Mouse (Mus musculus) lung, adult 2 months (tissue): Measurements from ENCODE around the gene Ipo5. TPM values are rescaled to one million over a fixed set of nuclear protein-coding genes. Genes with fewer than 3 reads are reported as not detected.

Experiments
- DNase-seq: peaks from one replicate; pipeline ENCODE4 v3.0.0; 2022
- H3K4me1 ChIP-seq: fragments of 200-500 bp; 2 replicates; pipeline ENCODE4 v1.6.1; 2011; ENCODE audit warnings: low read length; ENCODE audit not compliant: control insufficient read depth, insufficient read depth
- H3K4me3 ChIP-seq: fragments of 200-500 bp; replicated peaks from 2 replicates; pipeline ENCODE3; 2011; ENCODE audit warnings: low read depth, mild to moderate bottlenecking, control low read depth, low read length; ENCODE audit errors: extremely low read depth
- CTCF ChIP-seq: fragments of 200-500 bp; IDR thresholded peaks from 2 replicates; pipeline ENCODE4 v1.5.1; 2011; ENCODE audit warnings: mild to moderate bottlenecking, low read length, control low read depth; ENCODE audit not compliant: insufficient read depth
- POLR2A ChIP-seq: fragments of 200-500 bp; IDR thresholded peaks from 2 replicates; pipeline ENCODE4 v1.6.1; 2011; ENCODE audit warnings: low read depth, mild to moderate bottlenecking, control low read depth, low read length, borderline replicate concordance; ENCODE audit errors: extremely low read depth
- WGBS: fragments of 180-500 bp; shearing (Covaris S2); methylation state at CpG from one replicate; pipeline ENCODE4 v1.1.7; 2018; 5-methylcytosine and 5-hydroxymethylcytosine counted together
- polyA plus RNA-seq: library from polyadenylated mRNA; depleted of rRNA; stranded (reverse); fragments of >200 nt; gene quantifications from 2 replicates; pipeline ENCODE4 v1.2.3, GENCODE M21; 2012

Ipo5 gene
- polyA plus RNA-seq, 1 experiment, result 17.8 TPM

GRCm38 (mm10) chr14:120912090-120912710 is 1.2 kb downstream of the Ipo5 start:
- WGBS, result 19% methylated on average over 11 of the region's 11 CpGs
- H3K4me3 ChIP-seq, result peak overlapping the region; percentile 91
- TF ChIP-seq POLR2A (no peak), CTCF (no peak)

DNA sequence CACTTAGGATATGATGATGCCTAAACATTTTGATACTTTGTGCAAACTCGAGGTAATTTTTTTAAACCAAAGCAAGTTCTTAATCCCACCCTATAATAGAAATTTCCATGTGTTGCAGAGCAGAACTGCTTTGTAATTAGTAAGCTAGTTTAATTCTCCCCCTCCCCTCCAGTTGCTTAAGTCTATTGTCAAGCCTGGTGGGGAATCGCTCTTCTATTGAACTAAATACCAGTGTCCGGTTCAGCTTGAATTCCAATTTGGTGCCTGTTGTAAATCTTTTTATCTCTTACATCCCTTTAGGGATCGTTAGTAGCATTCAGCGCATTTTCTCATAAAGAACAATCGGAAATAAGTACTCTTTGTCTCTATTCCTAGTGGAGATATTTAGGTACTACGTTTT is 1.9 kb downstream of the Ipo5 start:
- no peak overlapping the region for H3K4me3 ChIP-seq
- TF ChIP-seq CTCF, result no peak
- no peak for TF ChIP-seq POLR2A
- WGBS, result 60% methylated on average over 7 of the region's 7 CpGs
- DNase-seq, result no peak
- peaks cover 2% of the 10 kb centered on the region; the same call in 1 of the 2 replicates for H3K4me1 ChIP-seq

More at GRCm38 (mm10) chr14:120912090-120912710, 1.2 kb downstream of the Ipo5 start:
- peaks cover 2% of the 10 kb centered on the region; the same call in 1 of the 2 replicates for H3K4me1 ChIP-seq
- DNase-seq, result no peak

GRCm38 (mm10) chr14:120921805-120922204 is 10.8 kb downstream of the Ipo5 start:
- no peaks in the 10 kb centered on the region for H3K4me1 ChIP-seq
- no peak overlapping the region for H3K4me3 ChIP-seq
- WGBS, result 70% methylated on average over 4 of the region's 4 CpGs
- DNase-seq, result no peak
- TF ChIP-seq POLR2A, result no peak
- TF ChIP-seq CTCF, result no peak

GRCm38 (mm10) chr14:120924044-120924443 is 13.0 kb downstream of the Ipo5 start:
- DNase-seq, result no peak
- Histone ChIP-seq H3K4me1 (no peaks in the 10 kb centered on the region), H3K4me3 (no peak overlapping the region)
- TF ChIP-seq CTCF, result no peak
- TF ChIP-seq POLR2A, result no peak
- 90% methylated on average over 4 of the region's 4 CpGs for WGBS

DNA sequence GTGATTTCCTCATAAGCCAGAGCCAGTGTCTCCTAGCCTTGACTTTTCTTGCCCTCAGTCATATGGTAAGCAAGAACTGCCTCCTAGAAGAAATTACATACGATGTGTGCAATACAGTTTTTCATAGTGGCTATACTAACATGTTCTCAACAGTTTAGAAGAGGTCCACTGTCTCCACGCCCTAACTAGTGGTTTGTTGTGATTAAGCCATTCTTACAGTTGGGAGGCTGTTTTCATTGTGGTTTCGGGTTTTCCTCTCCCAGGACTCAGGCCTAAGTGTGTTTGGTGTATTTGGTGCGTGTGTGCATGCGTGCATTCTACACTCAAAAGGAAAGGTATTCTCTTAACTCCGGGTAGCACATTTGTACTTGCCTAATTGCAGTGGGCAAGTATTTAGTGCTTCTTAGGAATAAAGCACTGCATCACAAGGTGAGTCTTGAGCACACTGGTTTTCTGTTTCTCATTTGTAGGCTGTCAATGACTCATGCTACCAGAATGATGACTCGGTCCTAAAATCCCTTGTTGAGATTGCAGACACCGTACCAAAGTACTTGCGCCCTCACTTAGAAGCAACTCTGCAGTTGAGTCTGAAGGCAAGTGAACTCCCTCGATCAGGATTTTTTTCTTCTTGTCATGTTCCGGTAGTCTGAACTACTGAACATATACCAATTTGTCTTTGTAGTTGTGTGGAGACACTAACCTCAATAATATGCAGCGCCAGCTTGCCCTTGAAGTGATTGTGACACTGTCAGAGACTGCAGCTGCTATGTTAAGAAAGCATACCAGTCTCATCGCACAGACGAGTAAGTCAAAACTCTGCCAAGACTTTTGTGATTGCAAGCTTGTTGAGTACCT is 14.9 kb downstream of the Ipo5 start:
- DNase-seq, result no peak
- no peaks in the 10 kb centered on the region for H3K4me1 ChIP-seq
- TF ChIP-seq POLR2A, result no peak
- no peak for TF ChIP-seq CTCF
- 88% methylated on average over 14 of the region's 14 CpGs for WGBS
- H3K4me3 ChIP-seq, result no peak overlapping the region

- WGBS, result 68% methylated on average over 4 of the region's 4 CpGs
- no peak for DNase-seq
- H3K4me3 ChIP-seq, result no peak overlapping the region
- TF ChIP-seq CTCF (no peak), POLR2A (no peak)
- no peaks in the 10 kb centered on the region for H3K4me1 ChIP-seq
These were observed 20.2 kb downstream of the Ipo5 start for GRCm38 (mm10) chr14:120931236-120931635.

DNA sequence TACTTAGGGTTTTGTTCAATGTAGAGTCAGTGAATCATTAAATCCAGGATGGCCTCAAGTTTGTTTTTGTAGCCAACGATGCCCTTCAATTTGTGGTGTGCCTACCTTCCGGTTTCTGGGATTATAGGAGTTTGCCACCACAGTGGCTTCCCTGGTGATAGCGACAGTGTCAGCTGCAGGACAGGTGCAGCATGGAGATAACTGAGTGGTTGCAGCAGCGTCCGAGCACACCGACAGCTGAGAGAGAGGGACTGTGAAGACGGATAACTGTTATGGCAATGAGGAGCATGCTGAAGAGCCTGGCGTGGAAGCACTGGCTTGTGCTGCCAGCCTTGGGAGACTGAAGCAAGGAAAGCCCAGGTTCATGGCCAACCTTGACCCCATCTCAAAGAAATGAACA is 22.6 kb downstream of the Ipo5 start:
- 96% methylated on average over 8 of the region's 8 CpGs for WGBS
- H3K4me1 ChIP-seq, result no peaks in the 10 kb centered on the region
- no peak for DNase-seq

DNA sequence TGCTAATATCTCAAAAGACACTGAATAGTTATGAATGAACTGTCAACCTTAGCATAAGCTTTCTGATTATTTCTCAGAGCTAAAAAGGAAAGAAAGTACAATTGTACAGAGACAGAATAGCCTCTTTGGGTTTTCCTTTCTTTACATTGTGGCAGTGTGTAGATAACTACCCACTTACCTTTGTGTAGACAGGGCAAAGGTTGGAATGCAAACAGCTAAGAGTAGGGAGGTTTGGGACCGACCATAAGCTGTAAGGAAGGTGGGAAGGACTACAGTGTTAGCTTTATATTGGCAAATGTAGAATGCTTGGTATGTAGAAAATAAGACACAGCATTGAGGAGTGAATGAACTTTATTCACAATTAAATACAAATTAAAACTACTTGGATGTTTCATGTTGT is 26.1 kb downstream of the Ipo5 start:
- no peak for TF ChIP-seq CTCF
- no peak for TF ChIP-seq POLR2A
- Histone ChIP-seq H3K4me3 (no peak overlapping the region), H3K4me1 (no peaks in the 10 kb centered on the region)
- no peak for DNase-seq
- 57% methylated on average over 1 of the region's 1 CpGs for WGBS

More for the DNA sequence above, 22.6 kb downstream of the Ipo5 start:
- no peak for TF ChIP-seq CTCF
- TF ChIP-seq POLR2A, result no peak
- H3K4me3 ChIP-seq, result no peak overlapping the region

DNA sequence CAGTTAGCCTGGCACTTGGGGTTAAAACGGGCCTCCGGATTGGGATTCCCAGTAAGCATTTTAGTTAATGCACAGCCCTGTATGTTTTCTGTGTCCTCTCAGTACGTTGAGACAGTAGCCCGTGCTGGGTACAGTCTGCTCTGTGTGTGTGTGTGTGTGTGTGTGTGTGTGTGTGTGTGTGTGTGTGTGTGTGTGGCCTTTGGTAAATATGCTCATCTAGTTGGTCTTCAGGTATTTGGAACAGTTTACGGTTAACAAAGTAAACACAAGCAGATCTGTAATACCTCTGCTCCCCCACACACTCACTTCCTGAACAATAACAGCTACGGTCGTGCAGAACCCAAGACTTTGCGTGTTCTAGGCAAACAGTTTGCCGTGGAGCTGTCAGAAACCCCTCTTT is 31.8 kb downstream of the Ipo5 start:
- Histone ChIP-seq H3K4me3 (no peak overlapping the region), H3K4me1 (no peaks in the 10 kb centered on the region)
- TF ChIP-seq CTCF, result no peak
- no peak for TF ChIP-seq POLR2A
- DNase-seq, result no peak
- 71% methylated on average over 9 of the region's 9 CpGs for WGBS
